Mouse (Mus musculus) skeletal muscle tissue, adult 2 months (tissue): ENCODE data around the gene Atp11a.
A peak's percentile ranks its signal among the peaks of the same experiment; 100 is the strongest.

Source experiments
- DNase-seq: peaks from one replicate; pipeline ENCODE4 v3.0.0-alpha.2; 2012; ENCODE audit warnings: low read depth, low spot score

Gene Atp11a

GRCm38 (mm10) chr8:12756391-12757157 lies at the start of gene Atp11a:
Gene Atp11a, plus strand, starts transcription at chr8:12757014.
- DNase-seq = peak; percentile 49

- no peak for DNase-seq
Observed at GRCm38 (mm10) chr8:12711623-12712022, 45.2 kb upstream of the Atp11a start.

- no peak for DNase-seq
Observed at GRCm38 (mm10) chr8:12715861-12716585, 40.8 kb upstream of the Atp11a start.

DNA sequence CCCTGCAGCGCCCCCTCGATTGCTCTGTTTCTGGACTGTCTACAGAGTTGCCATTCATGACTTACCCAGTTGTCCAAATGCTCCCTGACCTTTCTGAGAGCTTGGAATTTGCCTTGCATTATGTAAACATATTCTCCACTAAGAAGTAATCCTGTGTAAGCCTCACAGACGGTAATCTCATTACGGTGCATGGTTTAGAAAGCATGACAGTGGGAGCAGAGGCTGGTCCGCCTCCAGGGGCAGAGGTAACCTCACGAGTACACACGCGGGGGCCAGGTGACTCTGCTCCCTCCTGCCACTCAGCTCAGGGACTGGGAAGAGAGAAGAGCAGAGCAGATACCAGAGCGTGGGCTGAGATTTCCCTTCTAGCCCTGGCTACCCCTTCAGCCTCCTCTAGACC lies 37.7 kb upstream of the Atp11a start:
- DNase-seq = no peak

GRCm38 (mm10) chr8:12728644-12729043 lies 28.2 kb upstream of the Atp11a start:
- no peak for DNase-seq

- DNase-seq = peak; percentile 22
Observed at GRCm38 (mm10) chr8:12730780-12731179, 26.0 kb upstream of the Atp11a start.

DNA sequence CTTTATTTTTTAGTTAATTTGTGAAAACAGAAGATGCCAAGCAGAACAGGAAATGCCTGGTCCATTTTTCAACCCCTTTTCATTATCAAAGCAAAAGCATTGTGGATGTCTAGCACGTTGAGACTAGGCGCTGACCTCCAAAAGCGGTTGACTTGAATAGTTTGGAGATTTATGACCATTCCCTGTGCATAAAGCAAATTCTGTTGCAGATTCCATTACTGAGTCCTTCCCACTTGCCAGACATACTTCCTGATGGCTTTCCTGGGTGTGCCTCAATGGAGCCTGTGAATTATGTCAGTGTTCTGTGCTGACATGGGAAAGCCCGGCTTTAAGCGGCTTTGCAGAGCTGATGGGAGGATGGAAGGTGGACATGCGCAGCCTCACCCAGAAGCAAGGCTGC lies 24.4 kb upstream of the Atp11a start:
- DNase-seq = no peak

DNA sequence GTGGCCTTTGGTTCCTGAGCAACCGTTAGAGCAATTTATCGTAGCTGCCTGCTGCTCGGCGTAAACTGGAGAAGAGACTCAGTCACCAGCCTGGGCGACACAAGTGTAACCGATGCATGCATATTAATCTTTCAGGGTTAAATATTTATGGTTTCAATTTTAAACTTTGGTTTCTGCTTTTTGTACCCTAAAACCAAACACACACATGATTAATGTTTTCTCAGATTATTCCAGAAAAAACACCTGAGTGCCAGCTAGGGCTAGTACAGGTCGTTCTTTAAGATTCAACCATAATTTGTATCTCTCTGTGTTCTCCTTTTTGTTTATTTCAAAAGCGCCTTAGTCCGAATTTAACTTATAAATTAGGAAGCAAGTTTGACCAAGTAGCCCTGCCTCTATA lies 17.7 kb upstream of the Atp11a start:
- DNase-seq = no peak

DNA sequence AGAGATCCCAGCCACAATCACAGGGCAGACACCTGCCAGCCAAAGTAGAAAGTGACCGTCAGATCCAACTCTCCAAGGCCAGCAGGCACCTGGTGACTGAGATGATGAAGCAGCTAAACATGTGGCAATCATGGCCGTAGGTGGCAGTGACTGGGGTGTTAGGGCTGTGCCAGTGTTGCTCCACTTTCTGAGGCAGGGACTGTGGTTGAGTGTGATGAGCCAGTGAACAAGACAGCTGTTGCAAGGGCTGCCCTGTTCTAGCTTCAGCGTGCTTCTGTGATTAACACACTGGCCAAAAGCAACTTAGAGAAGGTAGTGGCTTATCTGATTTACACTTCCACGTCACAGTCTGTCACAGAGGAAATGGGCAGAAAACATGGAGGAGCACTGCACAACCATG lies 13.4 kb upstream of the Atp11a start:
- DNase-seq = no peak

GRCm38 (mm10) chr8:12748183-12748582 lies 8.6 kb upstream of the Atp11a start:
- no peak for DNase-seq

DNA sequence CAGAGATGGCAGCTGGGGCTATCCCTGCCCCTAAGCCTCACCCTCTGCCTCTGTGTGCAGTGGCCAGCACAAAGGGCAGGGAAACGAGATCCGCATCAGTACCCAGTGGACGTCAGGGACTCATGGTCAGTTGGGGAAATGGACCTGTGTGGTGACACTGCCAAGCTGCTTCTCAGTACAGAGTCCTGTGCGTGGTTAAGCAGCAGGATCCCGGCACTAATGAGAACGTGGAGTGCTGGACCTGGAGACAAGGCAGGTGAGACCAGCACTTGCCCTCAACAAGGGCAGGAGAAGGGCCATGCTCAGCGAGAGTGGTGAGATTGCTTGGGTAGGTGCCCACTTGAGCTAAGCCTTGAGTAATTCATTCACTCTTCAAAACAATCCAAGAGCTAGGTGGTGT lies 7.7 kb upstream of the Atp11a start:
- DNase-seq = no peak

- no peak for DNase-seq
Observed at GRCm38 (mm10) chr8:12753054-12753453, 3.8 kb upstream of the Atp11a start.

DNA sequence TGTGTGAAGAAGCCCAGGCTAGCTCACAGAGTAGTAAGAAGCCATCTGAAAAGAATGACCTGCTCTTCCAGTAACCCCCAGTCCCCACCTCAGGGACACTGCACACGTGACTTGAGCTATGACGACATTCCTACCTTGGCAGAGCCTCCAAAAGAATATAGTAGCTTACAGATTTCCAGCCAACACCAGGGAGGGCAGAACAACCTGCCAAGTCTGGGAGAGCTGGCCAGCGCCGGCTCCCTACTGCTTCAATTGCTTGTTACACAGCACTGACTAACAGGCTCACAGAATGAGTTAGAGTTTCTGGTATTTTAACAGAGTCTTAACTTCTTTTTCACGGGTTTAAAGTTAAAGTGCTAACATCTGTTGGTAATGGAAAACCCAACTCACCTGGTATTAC lies 2.7 kb upstream of the Atp11a start:
- no peak for DNase-seq

DNA sequence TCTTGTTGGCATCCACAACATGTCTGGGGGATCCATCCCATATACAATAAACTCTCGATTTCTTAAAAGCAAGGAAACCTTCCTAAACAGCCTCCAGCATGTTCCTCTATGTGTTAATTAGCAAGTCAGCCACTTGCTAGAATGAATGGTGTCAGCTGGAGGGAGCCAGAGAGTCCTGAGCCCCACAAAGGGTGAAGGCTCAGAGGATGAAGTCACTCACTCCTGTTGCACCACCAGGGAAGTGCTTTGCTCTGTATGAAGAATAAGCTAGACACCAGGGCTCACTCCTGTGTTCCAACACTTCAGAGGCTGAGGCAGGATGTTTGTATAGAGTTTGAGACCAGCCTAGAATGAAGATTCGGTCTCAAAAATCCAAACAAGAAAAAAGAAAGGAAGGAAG lies 1.5 kb upstream of the Atp11a start:
- DNase-seq = no peak

DNA sequence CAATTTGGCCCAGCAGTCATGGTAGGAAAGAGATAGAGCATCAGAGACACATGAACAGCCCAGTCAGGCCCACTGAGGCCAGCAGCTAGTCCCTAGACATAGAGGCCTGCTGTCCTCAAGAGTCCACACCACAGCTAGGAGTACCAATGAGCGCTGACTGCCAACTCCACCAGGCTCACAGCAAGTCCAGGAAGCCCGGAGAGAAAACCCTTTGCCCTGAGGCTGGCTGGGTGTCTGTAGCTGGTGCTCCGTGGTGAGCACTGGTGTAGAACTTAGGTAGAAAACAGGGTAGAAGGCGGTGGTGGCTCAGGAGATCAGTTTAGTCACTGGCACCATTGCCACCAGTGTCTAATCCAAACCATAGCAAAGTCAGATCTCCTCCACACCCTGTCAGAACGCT lies 988 bp upstream of the Atp11a start:
- DNase-seq = no peak

GRCm38 (mm10) chr8:12757231-12757940 lies 572 bp downstream of the Atp11a start:
- no peak for DNase-seq

DNA sequence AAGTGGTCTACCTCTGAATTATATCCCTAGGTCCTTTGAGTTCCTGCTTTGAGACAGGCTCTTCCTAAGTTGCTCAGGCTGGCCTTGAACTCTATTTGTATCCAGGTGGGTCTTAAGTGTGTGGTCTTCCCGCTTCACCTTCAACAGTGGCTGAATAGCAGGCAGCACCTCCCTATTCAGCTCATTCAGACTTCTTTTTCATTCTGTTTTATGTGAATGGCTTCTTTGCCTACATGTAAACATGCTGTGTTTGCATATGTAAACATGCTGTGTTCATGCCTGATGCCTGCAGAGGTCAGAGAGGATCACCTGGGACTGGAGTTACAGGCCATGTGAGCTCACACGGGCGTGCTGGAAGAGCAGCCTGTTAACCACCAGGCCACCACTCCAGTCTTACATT lies 3.1 kb downstream of the Atp11a start:
- no peak for DNase-seq

GRCm38 (mm10) chr8:12761873-12762272 lies 5.1 kb downstream of the Atp11a start:
- DNase-seq = no peak

GRCm38 (mm10) chr8:12763565-12764108 lies 6.8 kb downstream of the Atp11a start:
- DNase-seq = no peak

DNA sequence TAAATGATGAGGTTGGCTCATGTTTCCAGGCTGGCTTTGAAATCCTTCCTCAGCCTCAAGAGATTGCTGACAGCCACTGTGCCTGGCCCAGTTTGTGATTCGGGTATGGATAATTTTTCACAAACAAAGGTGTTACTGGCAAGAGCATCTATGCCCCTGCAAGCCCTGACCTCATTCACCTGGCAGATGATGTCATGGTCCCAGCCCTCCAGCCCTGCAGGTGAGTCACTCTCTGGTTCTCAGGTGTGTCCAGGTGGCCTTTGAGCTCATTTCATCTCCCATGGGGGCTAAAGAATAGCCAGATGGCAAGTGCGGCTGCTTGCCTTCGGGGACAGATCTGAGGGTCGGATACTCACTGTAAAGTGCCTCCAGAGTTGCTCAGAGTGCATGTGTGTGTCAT lies 8.2 kb downstream of the Atp11a start:
- DNase-seq = no peak

GRCm38 (mm10) chr8:12767176-12767575 lies 10.4 kb downstream of the Atp11a start:
- no peak for DNase-seq

DNA sequence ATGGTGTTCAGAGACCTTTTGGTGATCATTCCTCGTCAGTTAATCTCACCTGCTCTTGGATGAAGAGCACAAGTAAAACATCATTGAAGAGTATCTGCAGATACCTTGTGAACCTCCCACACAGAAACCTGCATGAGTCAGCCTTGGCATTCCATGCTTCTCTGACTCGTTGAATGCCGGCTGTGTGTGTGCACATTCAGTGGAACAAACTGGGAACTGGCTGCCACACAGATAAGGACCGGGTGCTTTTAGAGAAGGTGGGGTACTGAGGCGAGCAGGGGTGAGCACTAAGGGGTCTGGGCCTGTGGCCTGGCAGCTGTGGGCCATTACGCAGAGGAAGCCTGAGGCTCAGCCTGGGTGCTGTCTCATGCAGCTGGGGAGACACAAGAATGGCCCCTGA lies 11.9 kb downstream of the Atp11a start:
- no peak for DNase-seq
